Mouse (Mus musculus) lung, postnatal 10 days (tissue): ENCODE measurements around the gene Apool.

ENCODE experiments used
- DNase-seq: peaks from one replicate; pipeline ENCODE4 v3.0.0; 2021

The Apool gene

GRCm38 (mm10) chrX:112310804-112311530 is at the start of gene Apool:
Gene Apool (plus strand): TSS chrX:112311334.
- peak; percentile 92 for DNase-seq

- no peak for DNase-seq
Observed at GRCm38 (mm10) chrX:112273550-112273949, 37.6 kb upstream of the Apool start.

- DNase-seq, result no peak
Observed at GRCm38 (mm10) chrX:112311531-112311887, 375 bp downstream of the Apool start.

GRCm38 (mm10) chrX:112312094-112312493 is 960 bp downstream of the Apool start:
- no peak for DNase-seq

- DNase-seq, result no peak
Observed at GRCm38 (mm10) chrX:112320273-112320672, 9.1 kb downstream of the Apool start.

- DNase-seq, result no peak
Observed at GRCm38 (mm10) chrX:112339486-112339885, 28.4 kb downstream of the Apool start.

GRCm38 (mm10) chrX:112347467-112348394 is 36.6 kb downstream of the Apool start:
- no peak for DNase-seq

- peak; percentile 23 for DNase-seq
Observed at GRCm38 (mm10) chrX:112348395-112348791, 37.3 kb downstream of the Apool start.

- no peak for DNase-seq
Observed at GRCm38 (mm10) chrX:112368426-112368825, 57.3 kb downstream of the Apool start.

- peak; percentile 9 for DNase-seq
Observed at GRCm38 (mm10) chrX:112370577-112371410, 59.7 kb downstream of the Apool start.

GRCm38 (mm10) chrX:112406679-112407078 is 95.5 kb downstream of the Apool start, which contains the start of gene Satl1:
Gene Satl1 (minus strand): TSS chrX:112406779.
- DNase-seq, result no peak

- DNase-seq, result no peak
Observed at GRCm38 (mm10) chrX:112412309-112412708, 101.2 kb downstream of the Apool start.
